Mouse (Mus musculus): ENCODE data around the gene Uchl1. TPM values are rescaled to one million over a fixed set of nuclear protein-coding genes. Genes with fewer than 3 reads are reported as not detected.

Gene Uchl1
- total and polyA plus RNA-seq, 3 experiments: not detected

- DNase-seq (ENCODE audit: low read depth, low spot score): no peak
- H3K4me3 ChIP-seq (ENCODE audit: control insufficient read depth in 1 of 2, insufficient read depth in 1 of 2, low read depth in 2 of 2, low read length in 2 of 2): no peak overlapping the region
- no peaks in the 10 kb centered on the region for H3K4me1 ChIP-seq (ENCODE audit: control insufficient read depth in 1 of 2, insufficient read depth in 2 of 2, low read length in 2 of 2)
Observed at GRCm38 (mm10) chr5:66710445-66711019, 34.6 kb downstream of the Uchl1 start.

GRCm38 (mm10) chr5:66712801-66713200 lies 36.9 kb downstream of the Uchl1 start:
- Histone ChIP-seq H3K27ac (ENCODE audit: control insufficient read depth, low read depth, low read length) (no peak overlapping the region), H3K4me3 (ENCODE audit: control insufficient read depth in 1 of 2, insufficient read depth in 1 of 2, low read depth in 2 of 2, low read length in 2 of 2) (no peak overlapping the region), H3K9ac (ENCODE audit: control insufficient read depth, low read depth, low read length, poor library complexity, severe bottlenecking) (no peak overlapping the region), H3K9me3 (replicated peaks; ENCODE audit: insufficient read depth, low read length) (no peaks in the 10 kb centered on the region), H3K36me3 (ENCODE audit: control insufficient read depth in 1 of 2, insufficient read depth in 2 of 2, low read length in 2 of 2) (no peaks in the 10 kb centered on the region), H3K27me3 (ENCODE audit: control insufficient read depth in 1 of 2, insufficient read depth in 2 of 2, low read length in 2 of 2) (no peaks in the 10 kb centered on the region), H3K4me1 (ENCODE audit: control insufficient read depth in 1 of 2, insufficient read depth in 2 of 2, low read length in 2 of 2) (no peaks in the 10 kb centered on the region), H3K79me2 (ENCODE audit: control insufficient read depth, insufficient read depth, low read length, poor library complexity) (no peaks in the 10 kb centered on the region)
- DNase-seq (ENCODE audit: low read depth, low spot score): no peak
- TF ChIP-seq CTCF (IDR thresholded peaks at IDR 0.05 in 2 of 3, conservative IDR thresholded peaks at IDR 0.05 in 1 of 3; ENCODE audit: control insufficient read depth in 1 of 3, insufficient read depth in 1 of 3, low read depth in 2 of 3, low read length in 3 of 3, poor library complexity in 1 of 3, severe bottlenecking in 1 of 3): no peak
- no peak for TF ChIP-seq ZC3H11A (IDR thresholded peaks at IDR 0.05; ENCODE audit: low read depth, low read length)
- no peak for TF ChIP-seq E2F4 (IDR thresholded peaks at IDR 0.05; ENCODE audit: borderline replicate concordance, low read depth, low read length)
- no peak for TF ChIP-seq ETS1 (IDR thresholded peaks at IDR 0.05; ENCODE audit: low read depth, low read length)
- TF ChIP-seq MAX (IDR thresholded peaks at IDR 0.05; ENCODE audit: low read length): no peak
- TF ChIP-seq USF2 (IDR thresholded peaks at IDR 0.05; ENCODE audit: borderline replicate concordance in 1 of 2, insufficient read depth in 1 of 2, low read depth in 1 of 2, low read length in 2 of 2): no peak
- TF ChIP-seq MEF2A (IDR thresholded peaks at IDR 0.05; ENCODE audit: extremely low read depth, insufficient replicate concordance, low read depth, low read length, poor library complexity, severe bottlenecking): no peak
- no peak for TF ChIP-seq MXI1 (IDR thresholded peaks at IDR 0.05; ENCODE audit: low read depth, low read length)
- no peak for TF ChIP-seq GATA1 (IDR thresholded peaks at IDR 0.05; ENCODE audit: low read depth, low read length)
- TF ChIP-seq MAZ (IDR thresholded peaks at IDR 0.05; ENCODE audit: low read depth, low read length): no peak
- TF ChIP-seq BHLHE40 (IDR thresholded peaks at IDR 0.05; ENCODE audit: borderline replicate concordance, low read depth, low read length): no peak
- TF ChIP-seq SIN3A (IDR thresholded peaks at IDR 0.05; ENCODE audit: low read length): no peak
- TF ChIP-seq USF1 (IDR thresholded peaks at IDR 0.05; ENCODE audit: low read depth, low read length): no peak

More at GRCm38 (mm10) chr5:66710445-66711019, 34.6 kb downstream of the Uchl1 start:
- H3K9me3 ChIP-seq (replicated peaks; ENCODE audit: insufficient read depth, low read length): no peaks in the 10 kb centered on the region
- H3K79me2 ChIP-seq (ENCODE audit: control insufficient read depth, insufficient read depth, low read length, poor library complexity): no peaks in the 10 kb centered on the region
- no peak overlapping the region for H3K9ac ChIP-seq (ENCODE audit: control insufficient read depth, low read depth, low read length, poor library complexity, severe bottlenecking)
- no peaks in the 10 kb centered on the region for H3K27me3 ChIP-seq (ENCODE audit: control insufficient read depth in 1 of 2, insufficient read depth in 2 of 2, low read length in 2 of 2)
- H3K36me3 ChIP-seq (ENCODE audit: control insufficient read depth in 1 of 2, insufficient read depth in 2 of 2, low read length in 2 of 2): no peaks in the 10 kb centered on the region
- no peak overlapping the region for H3K27ac ChIP-seq (ENCODE audit: control insufficient read depth, low read depth, low read length)
- TF ChIP-seq ZMIZ1 (IDR thresholded peaks at IDR 0.05; ENCODE audit: low read depth, low read length): no peak
- TF ChIP-seq USF2 (IDR thresholded peaks at IDR 0.05; ENCODE audit: borderline replicate concordance in 1 of 2, insufficient read depth in 1 of 2, low read depth in 1 of 2, low read length in 2 of 2): no peak
- TF ChIP-seq CHD2 (IDR thresholded peaks at IDR 0.05; ENCODE audit: low read length): no peak
- no peak for TF ChIP-seq ETS1 (IDR thresholded peaks at IDR 0.05; ENCODE audit: low read depth, low read length)
- no peak for TF ChIP-seq MEF2A (IDR thresholded peaks at IDR 0.05; ENCODE audit: extremely low read depth, insufficient replicate concordance, low read depth, low read length, poor library complexity, severe bottlenecking)
- TF ChIP-seq EP300 (IDR thresholded peaks at IDR 0.05; ENCODE audit: low read depth in 1 of 2, low read length in 2 of 2): no peak
- no peak for TF ChIP-seq MXI1 (IDR thresholded peaks at IDR 0.05; ENCODE audit: low read depth, low read length)
